Mouse (Mus musculus) erythroblast, embryonic 14.5 days (primary cell): ENCODE measurements around the gene Degs2.

Experiments used
- GATA1 ChIP-seq: IDR thresholded peaks from 2 replicates; pipeline ENCODE4 v1.6.1; 2012; ENCODE audit warnings: low read length, inconsistent platforms, mixed read lengths
- TAL1 ChIP-seq: IDR thresholded peaks from 3 replicates; pipeline ENCODE4 v1.6.1; 2012; ENCODE audit warnings: low read length, inconsistent platforms, mixed read lengths

DNA sequence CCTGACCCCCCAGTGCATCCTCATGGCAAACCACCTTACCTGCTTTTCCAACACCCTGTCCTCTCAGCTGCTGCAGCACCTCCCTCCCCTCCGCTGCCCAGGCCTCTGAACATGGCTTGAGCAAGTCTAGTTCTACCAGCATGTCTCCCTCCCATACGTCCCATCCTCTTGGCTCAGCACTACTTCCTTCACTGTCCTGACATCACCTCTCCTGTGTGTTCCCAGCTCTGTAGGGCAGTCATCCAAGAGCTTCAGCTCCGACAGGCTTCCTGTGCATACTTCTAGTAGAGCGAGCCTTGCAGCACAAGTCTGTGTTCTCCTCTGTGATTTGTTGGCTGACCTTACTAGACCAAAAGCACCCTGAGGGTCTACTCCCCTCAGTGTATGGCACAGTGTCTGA is 27.6 kb downstream of the Degs2 start:
- TF ChIP-seq GATA1 (no peak), TAL1 (no peak)
